8 mouse cellular contexts compared by ENCODE assay signal in the genomic region with DNA sequence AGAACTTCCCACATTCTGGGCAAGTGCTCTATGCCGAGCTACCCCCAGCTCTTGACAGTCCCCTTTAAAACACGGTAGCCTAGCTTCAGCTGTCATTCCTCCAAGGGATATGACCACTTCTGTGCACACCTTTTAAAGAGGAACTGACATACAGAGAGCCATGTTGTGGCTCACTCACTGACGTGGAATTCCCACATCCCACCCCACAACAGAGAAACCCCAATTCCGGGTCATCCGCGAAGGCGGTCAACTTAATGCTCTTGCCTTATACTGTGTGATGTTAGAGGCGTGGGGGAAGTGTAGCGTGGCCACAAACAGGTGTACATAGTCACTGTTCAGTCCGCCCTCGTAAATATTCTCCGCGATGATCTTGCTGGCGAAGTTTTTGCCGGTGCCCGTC. TPM values are rescaled to one million over a fixed set of nuclear protein-coding genes. Genes with fewer than 3 reads are reported as not detected.
DNase-seq lines count a peak whose midpoint lies in the region; ATAC-seq and TF ChIP-seq lines count a peak whose summit lies in the region.

No protein-coding gene starts in this region.

- ATAC-seq in common myeloid progenitor, adult 5-6 weeks (replicated peaks; ENCODE audit: low read depth, poor library complexity, severe bottlenecking) = peak; percentile 45
- ATAC-seq in hindbrain, postnatal 0 days = 0 out of 2 replicates have a peak, but pooled peaks have one; percentile 7
- ATAC-seq in midbrain, embryonic 16.5 days = peak; percentile 7; the same call in 1 of the 2 replicates

- WGBS in liver, adult 2 months = 3% methylated on average over 16 of the region's 16 CpGs
- WGBS in hindbrain, postnatal 0 days = 23% methylated on average over 16 of the region's 16 CpGs
- WGBS in midbrain, embryonic 16.5 days = 21% methylated on average over 16 of the region's 16 CpGs

- peaks cover 5% of the 10 kb centered on the region; the same call in 1 of the 2 replicates for H3K36me3 ChIP-seq in liver, adult 2 months (ENCODE audit: control insufficient read depth, insufficient read depth, low read length)
- peaks cover 28% of the 10 kb centered on the region for H3K36me3 ChIP-seq in hindbrain, postnatal 0 days (ENCODE audit: insufficient read depth, low read length)
- peaks cover 14% of the 10 kb centered on the region for H3K36me3 ChIP-seq in midbrain, embryonic 16.5 days (ENCODE audit: control insufficient read depth, insufficient read depth, low read length)

- peak overlapping the region; percentile 100 for H3K9ac ChIP-seq in liver, adult 2 months (ENCODE audit: low read depth, low read length)
- H3K9ac ChIP-seq in hindbrain, postnatal 0 days (replicated peaks; ENCODE audit: low read length) = peak overlapping the region; percentile 78
- peak overlapping the region; percentile 72 for H3K9ac ChIP-seq in midbrain, embryonic 16.5 days (ENCODE audit: low read depth, low read length)

- DNase-seq in liver, adult 2 months (ENCODE audit: extremely low read depth, low read depth, low spot score) = peak; percentile 49
- no peak for DNase-seq in liver
- peak; percentile 42 for DNase-seq in hindbrain, postnatal 0 days (ENCODE audit: low spot score)
- no peak for DNase-seq in left cerebral cortex, postnatal 36 days (ENCODE audit: low spot score in 2 of 2)
- DNase-seq in c-Kit-positive CD71-positive TER-119-positive erythroid progenitor cells, embryonic 14.5 days (ENCODE audit: low spot score) = no peak
- DNase-seq in layer of hippocampus, adult 18-20 months (ENCODE audit: low spot score in 2 of 2) = no peak

- H3K79me2 ChIP-seq in liver, adult 2 months (ENCODE audit: control insufficient read depth, insufficient read depth, low read length) = peaks cover 21% of the 10 kb centered on the region; the same call in 1 of the 2 replicates

- TF ChIP-seq POLR2A in liver, adult 2 months (IDR thresholded peaks at IDR 0.05; ENCODE audit: extremely low read depth, insufficient read depth, low read length) = no peak

- peak overlapping the region; percentile 92 for H3K4me2 ChIP-seq in hindbrain, postnatal 0 days (ENCODE audit: low read depth, low read length)
- H3K4me2 ChIP-seq in midbrain, embryonic 16.5 days (ENCODE audit: low read length) = peak overlapping the region; percentile 90

- H3K27me3 ChIP-seq in liver, adult 2 months (ENCODE audit: control insufficient read depth, insufficient read depth, low read length) = no peaks in the 10 kb centered on the region
- H3K27me3 ChIP-seq in hindbrain, postnatal 0 days (ENCODE audit: insufficient read depth, low read length) = no peaks in the 10 kb centered on the region
- no peaks in the 10 kb centered on the region for H3K27me3 ChIP-seq in midbrain, embryonic 16.5 days (ENCODE audit: control insufficient read depth, insufficient read depth, low read depth, low read length)

- TF ChIP-seq CTCF in liver, adult 2 months (IDR thresholded peaks at IDR 0.05; ENCODE audit: low read depth, low read length) = no peak
- TF ChIP-seq CTCF in hindbrain, postnatal 0 days (IDR thresholded peaks at IDR 0.05; ENCODE audit: low read depth) = no peak

- peak overlapping the region; percentile 98 for H3K27ac ChIP-seq in liver, adult 2 months (replicated peaks; ENCODE audit: insufficient read depth, low read depth, low read length)
- H3K27ac ChIP-seq in hindbrain, postnatal 0 days = peak overlapping the region; percentile 79; the same call in 1 of the 2 replicates
- H3K27ac ChIP-seq in midbrain, embryonic 16.5 days (ENCODE audit: low read length) = no peak overlapping the region; the same call in 1 of the 2 replicates

- peaks cover 38% of the 10 kb centered on the region for H3K4me1 ChIP-seq in liver, adult 2 months (ENCODE audit: control insufficient read depth, insufficient read depth, low read length)
- H3K4me1 ChIP-seq in hindbrain, postnatal 0 days (ENCODE audit: insufficient read depth, low read length) = peaks cover 12% of the 10 kb centered on the region
- peaks cover 12% of the 10 kb centered on the region for H3K4me1 ChIP-seq in midbrain, embryonic 16.5 days (ENCODE audit: control insufficient read depth, insufficient read depth, low read length)

- no peaks in the 10 kb centered on the region for H3K9me3 ChIP-seq in hindbrain, postnatal 0 days (ENCODE audit: low read length)
- H3K9me3 ChIP-seq in midbrain, embryonic 16.5 days (replicated peaks; ENCODE audit: control insufficient read depth, low read length, poor library complexity, severe bottlenecking) = no peaks in the 10 kb centered on the region

- peak overlapping the region; percentile 100 for H3K4me3 ChIP-seq in liver, adult 2 months (ENCODE audit: insufficient read depth, low read depth, low read length)
- peak overlapping the region; percentile 63 for H3K4me3 ChIP-seq in hindbrain, postnatal 0 days (ENCODE audit: low read length)
- peak overlapping the region; percentile 74 for H3K4me3 ChIP-seq in midbrain, embryonic 16.5 days (ENCODE audit: low read depth, low read length)

- intact Hi-C loops in left cerebral cortex, postnatal 36 days (cut with DNase I) = no loop called here

RNA-seq across cellular contexts. Expression of a gene that starts 0.9 kb away (rescaled TPM):
- 62.2 and 76.6 TPM in 2 replicates for total RNA-seq in liver, adult 2 months (2014; rRNA removed)
- 54.2 and 57.9 TPM in 2 replicates for polyA plus RNA-seq in liver, adult 2 months (2012; rRNA removed)
- total RNA-seq in common myeloid progenitor, adult 5-6 weeks (2017) = 43.6 and 52.2 TPM in 2 replicates
- 62.4 and 64.0 TPM in 2 replicates for total RNA-seq in hindbrain, postnatal 0 days (2014; rRNA removed)
- polyA plus RNA-seq in hindbrain, postnatal 0 days (2015; fragmentation: Nextera tagmentation; extraction: Ambion mirVana) = 81.5 and 83.2 TPM in 2 replicates
- polyA plus RNA-seq in midbrain, embryonic 16.5 days (2015; fragmentation: Nextera tagmentation; extraction: Ambion mirVana) = 97.5 and 106 TPM in 2 replicates
- total RNA-seq in left cerebral cortex, postnatal 36 days (2021) = 10 to 100 TPM; 36.7 to 46.5 TPM
- 10 to 100 TPM; 49.5 to 51.4 TPM for total RNA-seq in layer of hippocampus, adult 18-20 months (2021)

RNA-seq across cellular contexts. Expression of a gene that starts 14.1 kb away (rescaled TPM):
- 29.1 and 30.9 TPM in 2 replicates for total RNA-seq in liver, adult 2 months (2014; rRNA removed)
- 14.4 and 17.1 TPM in 2 replicates for polyA plus RNA-seq in liver, adult 2 months (2012; rRNA removed)
- 30.4 and 31.7 TPM in 2 replicates for total RNA-seq in common myeloid progenitor, adult 5-6 weeks (2017)
- total RNA-seq in hindbrain, postnatal 0 days (2014; rRNA removed) = 22.9 and 25.4 TPM in 2 replicates
- 18.7 and 20.4 TPM in 2 replicates for polyA plus RNA-seq in hindbrain, postnatal 0 days (2015; fragmentation: Nextera tagmentation; extraction: Ambion mirVana)
- 18.2 and 18.3 TPM in 2 replicates for polyA plus RNA-seq in midbrain, embryonic 16.5 days (2015; fragmentation: Nextera tagmentation; extraction: Ambion mirVana)
- total RNA-seq in left cerebral cortex, postnatal 36 days (2021) = 10 to 100 TPM; 28.4 to 31.8 TPM
- total RNA-seq in layer of hippocampus, adult 18-20 months (2021) = 10 to 100 TPM; 32.3 to 38.3 TPM

RNA-seq across cellular contexts. Expression of a gene that starts 15.2 kb away (rescaled TPM):
- 13.5 and 16.6 TPM in 2 replicates for total RNA-seq in liver, adult 2 months (2014; rRNA removed)
- 11.7 and 12.0 TPM in 2 replicates for polyA plus RNA-seq in liver, adult 2 months (2012; rRNA removed)
- total RNA-seq in common myeloid progenitor, adult 5-6 weeks (2017) = 69.7 and 74.5 TPM in 2 replicates
- total RNA-seq in hindbrain, postnatal 0 days (2014; rRNA removed) = 19.7 and 22.2 TPM in 2 replicates
- 84.8 and 89.5 TPM in 2 replicates for polyA plus RNA-seq in hindbrain, postnatal 0 days (2015; fragmentation: Nextera tagmentation; extraction: Ambion mirVana)
- polyA plus RNA-seq in midbrain, embryonic 16.5 days (2015; fragmentation: Nextera tagmentation; extraction: Ambion mirVana) = 93.8 and 95.3 TPM in 2 replicates
- total RNA-seq in left cerebral cortex, postnatal 36 days (2021) = 10 to 100 TPM; 63.9 to 66.9 TPM
- 10 to 100 TPM; 68.0 to 68.2 TPM for total RNA-seq in layer of hippocampus, adult 18-20 months (2021)

RNA-seq across cellular contexts. Expression of a gene that starts 15.3 kb away (rescaled TPM):
- total RNA-seq in liver, adult 2 months (2014; rRNA removed) = 3.0 and 3.3 TPM in 2 replicates
- polyA plus RNA-seq in liver, adult 2 months (2012; rRNA removed) = 5.7 and 6.0 TPM in 2 replicates
- total RNA-seq in common myeloid progenitor, adult 5-6 weeks (2017) = 2.2 and 5.7 TPM in 2 replicates
- total RNA-seq in hindbrain, postnatal 0 days (2014; rRNA removed) = 43.0 and 49.9 TPM in 2 replicates
- polyA plus RNA-seq in hindbrain, postnatal 0 days (2015; fragmentation: Nextera tagmentation; extraction: Ambion mirVana) = 30.4 and 32.0 TPM in 2 replicates
- polyA plus RNA-seq in midbrain, embryonic 16.5 days (2015; fragmentation: Nextera tagmentation; extraction: Ambion mirVana) = 49.2 and 49.8 TPM in 2 replicates
- 10 to 100 TPM; 74.1 to 80.2 TPM for total RNA-seq in left cerebral cortex, postnatal 36 days (2021)
- 10 to 100 TPM; 86.5 to 90.9 TPM for total RNA-seq in layer of hippocampus, adult 18-20 months (2021)

RNA-seq across cellular contexts. Expression of a gene that starts 37.2 kb away (rescaled TPM):
- 0.07 and 0.09 TPM in 2 replicates for total RNA-seq in liver, adult 2 months (2014; rRNA removed)
- 0.17 and 0.60 TPM in 2 replicates for polyA plus RNA-seq in liver, adult 2 months (2012; rRNA removed)
- 0.15 TPM in 1 of 2 replicates, not detected in the other for total RNA-seq in common myeloid progenitor, adult 5-6 weeks (2017)
- total RNA-seq in hindbrain, postnatal 0 days (2014; rRNA removed) = 3.6 and 13.3 TPM in 2 replicates
- polyA plus RNA-seq in hindbrain, postnatal 0 days (2015; fragmentation: Nextera tagmentation; extraction: Ambion mirVana) = 8.4 and 9.0 TPM in 2 replicates
- polyA plus RNA-seq in midbrain, embryonic 16.5 days (2015; fragmentation: Nextera tagmentation; extraction: Ambion mirVana) = 5.1 and 5.2 TPM in 2 replicates
- total RNA-seq in left cerebral cortex, postnatal 36 days (2021) = 1 to 10 TPM; 4.9 to 5.0 TPM
- total RNA-seq in layer of hippocampus, adult 18-20 months (2021) = 1 to 10 TPM; 2.5 to 5.2 TPM

Comparison
In these comparisons a context has a peak if more than half of its experiments do, and no peak if none do; other contexts are left out.
1. DNase-seq: peak in liver, adult 2 months (single experiment) and hindbrain, postnatal 0 days (single experiment); none in liver (single experiment), left cerebral cortex, postnatal 36 days (0 of 2), c-Kit-positive CD71-positive TER-119-positive erythroid progenitor cells, embryonic 14.5 days (single experiment) and layer of hippocampus, adult 18-20 months (0 of 2).
2. Peak in every context shown above with its lines, with median percentiles within 50 percentile points of each other: H3K4me3 ChIP-seq, H3K9ac ChIP-seq and ATAC-seq.